Mouse (Mus musculus) E14TG2a.4 (cell line): ENCODE data around the gene Pdzd3.

ENCODE experiments used
- CTCF ChIP-seq: conservative IDR thresholded peaks from 2 replicates; pipeline ENCODE4 v1.5.1; 2014; ENCODE audit warnings: low read length
- NANOG ChIP-seq: IDR thresholded peaks from 2 replicates; pipeline ENCODE4 v1.6.1; 2014; ENCODE audit warnings: borderline replicate concordance, low read length, mixed read lengths
- POU5F1 ChIP-seq: IDR thresholded peaks from 2 replicates; pipeline ENCODE4 v1.6.1; 2014; ENCODE audit warnings: low read length, borderline replicate concordance

DNA sequence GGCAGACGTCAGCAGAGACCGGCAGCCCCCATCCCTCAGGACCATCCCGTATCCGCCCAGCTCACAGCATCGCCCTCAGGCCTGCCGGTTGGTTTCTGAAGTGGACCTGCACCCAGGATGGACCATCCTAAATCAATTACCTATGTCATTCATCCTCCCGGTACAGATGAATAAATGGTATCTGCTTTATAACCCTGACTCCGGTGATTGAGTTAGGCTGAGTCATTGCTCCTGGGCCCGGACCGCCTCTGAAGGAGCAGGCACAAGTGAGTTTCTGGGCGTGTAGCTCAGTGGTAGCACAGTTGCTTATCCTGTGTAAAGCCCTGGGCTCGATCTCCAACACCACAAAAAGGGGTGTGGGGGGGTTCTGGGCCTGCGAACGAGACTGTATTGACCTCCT lies 10.1 kb upstream of the Pdzd3 start:
- TF ChIP-seq CTCF (no peak), POU5F1 (no peak), NANOG (no peak)
